Mouse (Mus musculus) megakaryocyte, adult 5-6 weeks (primary cell): Measurements from ENCODE around the gene Pdzk1. TPM values are rescaled to one million over a fixed set of nuclear protein-coding genes. Genes with fewer than 3 reads are reported as not detected.
A peak's percentile ranks its signal among the peaks of the same experiment; 100 is the strongest.

Experiments used
- ATAC-seq: 2 replicates; pipeline ENCODE4 v1.8.0; 2016; ENCODE audit warnings: mild to moderate bottlenecking, inconsistent platforms; ENCODE audit not compliant: poor library complexity, severe bottlenecking
- total RNA-seq, 2 experiments: library from RNA; stranded (forward) in 1 of 2; stranded (reverse) in 1 of 2; fragments of 153-499, 151-499 nt in 1 of 2; fragments of 221-1000, 200-1000 nt in 1 of 2; gene quantifications; 2 replicates each; pipeline versions ENCODE4 v1.2.3 to v1.2.4; 2015 to 2017

Pdzk1 gene
- total RNA-seq, 2 experiments from 2014 or later, result 0.25 TPM; not detected in 1

- no peak for ATAC-seq
Measured at GRCm38 (mm10) chr3:96880385-96880784, 51.3 kb downstream of the Pdzk1 start.

DNA sequence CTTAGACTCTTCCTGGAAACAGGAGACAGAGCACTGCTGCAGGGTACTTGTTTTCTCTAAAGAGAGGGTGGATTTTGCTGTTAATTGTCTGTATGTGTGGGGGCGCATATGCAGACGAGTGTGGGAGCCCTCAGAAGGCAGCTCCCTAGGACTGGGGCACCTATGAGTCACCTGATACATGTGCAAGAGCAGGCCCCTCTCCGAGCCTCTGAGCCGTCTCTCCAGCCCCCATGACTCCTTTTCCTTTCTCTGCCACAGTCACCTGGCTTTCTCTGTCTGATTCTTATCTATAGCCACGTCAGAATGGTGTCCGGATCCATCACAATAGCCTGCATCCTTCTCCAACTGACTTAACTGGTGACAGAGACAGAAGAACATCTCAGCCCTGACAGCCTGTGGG lies 52.5 kb downstream of the Pdzk1 start:
- no peak for ATAC-seq

GRCm38 (mm10) chr3:96882061-96882849 lies 53.2 kb downstream of the Pdzk1 start:
- peak; percentile 46 for ATAC-seq

- no peak for ATAC-seq
Measured at GRCm38 (mm10) chr3:96883690-96884089, 54.6 kb downstream of the Pdzk1 start.

DNA sequence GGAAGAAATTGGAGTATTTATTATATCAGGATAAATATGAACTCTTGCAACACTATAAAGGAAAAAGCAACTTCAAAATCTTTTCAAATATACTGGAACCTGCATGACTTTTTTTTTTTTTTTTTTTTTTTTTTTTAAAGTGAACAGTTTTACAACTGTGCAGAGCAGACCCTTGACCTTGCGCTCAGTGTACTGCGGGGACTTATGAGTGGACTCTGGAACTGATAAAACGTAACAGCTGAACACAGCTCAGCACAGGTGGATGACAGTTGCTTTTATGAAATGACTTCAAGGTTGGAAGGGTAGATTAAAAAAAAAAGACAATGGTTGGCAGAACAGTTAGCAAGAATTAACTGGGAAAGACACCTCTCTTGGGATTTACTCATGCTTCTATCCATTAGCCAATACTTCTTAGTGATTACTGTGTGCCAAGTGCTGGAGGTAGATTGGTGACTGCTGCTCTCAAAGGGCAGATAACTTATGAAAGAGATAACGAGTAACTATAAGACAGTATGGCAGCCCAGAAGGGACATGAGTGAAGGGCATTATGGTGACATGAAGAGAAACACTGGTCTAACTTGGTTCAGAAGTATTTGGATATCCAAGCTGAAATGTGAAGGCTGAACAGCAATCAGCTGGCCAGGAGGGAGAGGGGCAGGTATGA lies 73.4 kb downstream of the Pdzk1 start:
- no peak for ATAC-seq

- no peak for ATAC-seq
Measured at GRCm38 (mm10) chr3:96904393-96904792, 75.3 kb downstream of the Pdzk1 start, which contains the start of gene Gja5. Gene Gja5 (plus strand): TSS chr3:96904693.

DNA sequence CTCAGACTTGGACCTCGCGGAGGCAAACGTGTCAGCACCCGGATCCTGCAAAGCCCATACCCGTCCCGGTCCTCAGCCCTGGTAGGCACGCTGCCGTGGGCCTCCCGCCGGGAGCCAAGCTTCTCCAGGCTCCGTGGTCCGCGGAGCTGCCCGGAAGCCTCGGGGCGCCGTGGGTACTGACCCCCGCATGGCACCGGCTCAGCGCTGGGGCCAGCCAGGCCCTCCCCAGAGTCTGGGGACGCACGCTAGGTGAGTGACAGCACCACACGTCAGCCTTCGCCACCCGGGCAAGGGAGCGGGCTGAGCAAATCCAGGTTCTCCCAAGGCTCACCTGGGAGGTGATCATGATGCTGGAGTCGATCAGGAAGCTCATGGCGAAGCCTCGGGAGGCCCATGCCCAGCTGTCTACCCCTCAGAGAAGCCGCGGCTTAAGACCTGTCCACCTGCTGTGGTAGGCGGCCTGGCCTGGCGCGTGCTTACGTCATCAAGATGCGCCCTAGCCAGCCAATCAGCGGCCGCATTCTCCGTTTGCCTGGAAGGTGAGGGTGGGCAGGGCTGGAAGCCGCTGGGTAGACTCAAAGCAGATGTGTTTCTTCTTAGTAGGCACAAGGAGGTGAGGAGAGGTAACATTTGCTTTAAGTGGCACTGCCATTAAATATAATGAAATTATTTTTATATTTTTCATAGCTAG lies 75.9 kb downstream of the Pdzk1 start, which contains the start of gene Gpr89:
TSS of gene Gpr89 (minus strand) at position 496 of the 691 bp plus-strand sequence.
- ATAC-seq, result peak; percentile 98

- ATAC-seq, result 0 out of 2 replicates have a peak, but pooled peaks have one; percentile 5
Measured at GRCm38 (mm10) chr3:96905592-96905991, 76.5 kb downstream of the Pdzk1 start.

Other genes starting within 250 kb of the Pdzk1 start
- 22.8 and 26.3 TPM in 2 replicates for gene Polr3gl, start 235.1 kb upstream of the Pdzk1 start, total RNA-seq (2015)
- gene Polr3gl, start 235.1 kb upstream of the Pdzk1 start, total RNA-seq (2017), result 45.6 and 46.4 TPM in 2 replicates
- gene Ankrd34a, start 232.6 kb upstream of the Pdzk1 start, total RNA-seq (2015), result not detected in 2 replicates
- not detected in 2 replicates for gene Ankrd34a, start 232.6 kb upstream of the Pdzk1 start, total RNA-seq (2017)
- 0.59 and 1.7 TPM in 2 replicates for gene Lix1l, start 228.1 kb upstream of the Pdzk1 start, total RNA-seq (2015)
- gene Lix1l, start 228.1 kb upstream of the Pdzk1 start, total RNA-seq (2017), result 1.7 TPM in 2 replicates
- gene Rbm8a, start 199.4 kb upstream of the Pdzk1 start, total RNA-seq (2015), result 89.0 and 99.4 TPM in 2 replicates
- 42.3 and 43.4 TPM in 2 replicates for gene Rbm8a, start 199.4 kb upstream of the Pdzk1 start, total RNA-seq (2017)
- 18.3 and 30.9 TPM in 2 replicates for gene Pex11b, start 193.9 kb upstream of the Pdzk1 start, total RNA-seq (2015)
- 12.3 and 14.9 TPM in 2 replicates for gene Pex11b, start 193.9 kb upstream of the Pdzk1 start, total RNA-seq (2017)
- gene Gm42957, start 193.8 kb upstream of the Pdzk1 start, total RNA-seq (2015), result 0.04 TPM in 1 of 2 replicates, not detected in the other
- 0.04 and 0.53 TPM in 2 replicates for gene Gm42957, start 193.8 kb upstream of the Pdzk1 start, total RNA-seq (2017)
- 0.02 and 0.29 TPM in 2 replicates for gene Itga10, start 183.7 kb upstream of the Pdzk1 start, total RNA-seq (2015)
- gene Itga10, start 183.7 kb upstream of the Pdzk1 start, total RNA-seq (2017), result 0.15 TPM in 1 of 2 replicates, not detected in the other
- gene Ankrd35, start 159.2 kb upstream of the Pdzk1 start, total RNA-seq (2015), result not detected in 2 replicates
- not detected in 2 replicates for gene Ankrd35, start 159.2 kb upstream of the Pdzk1 start, total RNA-seq (2017)
- gene Pias3, start 132.9 kb upstream of the Pdzk1 start, total RNA-seq (2015), result 18.6 and 26.6 TPM in 2 replicates
- gene Pias3, start 132.9 kb upstream of the Pdzk1 start, total RNA-seq (2017), result 10.3 and 13.4 TPM in 2 replicates
- 1.7 and 1.9 TPM in 2 replicates for gene Nudt17, start 120.7 kb upstream of the Pdzk1 start, total RNA-seq (2015)
- gene Nudt17, start 120.7 kb upstream of the Pdzk1 start, total RNA-seq (2017), result 0.73 TPM in 1 of 2 replicates, not detected in the other
- 39.3 and 44.2 TPM in 2 replicates for gene Polr3c, start 101.7 kb upstream of the Pdzk1 start, total RNA-seq (2015)
- gene Polr3c, start 101.7 kb upstream of the Pdzk1 start, total RNA-seq (2017), result 18.7 and 28.7 TPM in 2 replicates
- gene Rnf115, start 101.6 kb upstream of the Pdzk1 start, total RNA-seq (2015), result 136 and 137 TPM in 2 replicates
- gene Rnf115, start 101.6 kb upstream of the Pdzk1 start, total RNA-seq (2017), result 135 and 150 TPM in 2 replicates
- 1.5 and 4.2 TPM in 2 replicates for gene Cd160, start 67 bp downstream of the Pdzk1 start, total RNA-seq (2015)
- 0.57 and 2.6 TPM in 2 replicates for gene Cd160, start 67 bp downstream of the Pdzk1 start, total RNA-seq (2017)
- not detected in 2 replicates for gene Gja5, start 75.4 kb downstream of the Pdzk1 start, total RNA-seq (2015)
- gene Gja5, start 75.4 kb downstream of the Pdzk1 start, total RNA-seq (2017), result 0.08 TPM in 1 of 2 replicates, not detected in the other
- gene Gpr89, start 76.1 kb downstream of the Pdzk1 start, total RNA-seq (2015), result 6.8 and 8.3 TPM in 2 replicates
- gene Gpr89, start 76.1 kb downstream of the Pdzk1 start, total RNA-seq (2017), result 8.4 and 21.0 TPM in 2 replicates
- not detected in 2 replicates for gene Gja8, start 96.7 kb downstream of the Pdzk1 start, total RNA-seq (2015)
- gene Gja8, start 96.7 kb downstream of the Pdzk1 start, total RNA-seq (2017), result not detected in 2 replicates